Mouse (Mus musculus) MEL (cell line): ENCODE data around the gene Oxsr1. TPM values are rescaled to one million over a fixed set of nuclear protein-coding genes. Genes with fewer than 3 reads are reported as not detected.

Source experiments
- DNase-seq: peaks from one replicate; pipeline ENCODE4 v3.0.0; 2011; ENCODE audit warnings: low read depth, low spot score
- H3K27ac ChIP-seq: 2 replicates; pipeline ENCODE4 v1.5.1; 2012; ENCODE audit warnings: low read depth, mild to moderate bottlenecking, control low read depth, low read length, moderate library complexity; ENCODE audit not compliant: control insufficient read depth
- H3K27me3 ChIP-seq, 2 experiments: fragments of 150-350 bp in 1 of 2; sonication (generic) in 1 of 2; 2 replicates each; pipeline ENCODE4 v1.6.1; 2012; ENCODE audit warnings: low read length in 2 of 2, mild to moderate bottlenecking in 2 of 2, improper control_type of control experiment in 1 of 2, moderate library complexity in 1 of 2; ENCODE audit not compliant: insufficient read depth in 2 of 2, control insufficient read depth in 1 of 2
- H3K36me3 ChIP-seq, 2 experiments: 2 replicates each; pipeline ENCODE4 v1.6.1; 2012 to 2014; ENCODE audit warnings: low read length in 2 of 2, improper control_type of control experiment in 1 of 2, inconsistent platforms in 1 of 2, mild to moderate bottlenecking in 1 of 2; ENCODE audit not compliant: insufficient read depth in 2 of 2, control insufficient read depth in 1 of 2
- H3K4me1 ChIP-seq, 2 experiments: fragments of 150-350 bp in 1 of 2; sonication (generic) in 1 of 2; 2 replicates each; pipeline ENCODE4 v1.6.1; 2012; ENCODE audit warnings: low read length in 2 of 2, improper control_type of control experiment in 1 of 2, mild to moderate bottlenecking in 1 of 2; ENCODE audit not compliant: insufficient read depth in 2 of 2, control insufficient read depth in 1 of 2
- H3K4me3 ChIP-seq, 2 experiments: fragments of 150-350 bp in 1 of 2; sonication (generic) in 1 of 2; 2 replicates each; pipeline ENCODE4 v1.5.1; 2012; ENCODE audit warnings: low read depth in 2 of 2, low read length in 2 of 2, mild to moderate bottlenecking in 2 of 2, moderate library complexity in 2 of 2, control low read depth in 1 of 2, improper control_type of control experiment in 1 of 2; ENCODE audit not compliant: control insufficient read depth in 1 of 2, insufficient read depth in 1 of 2
- H3K79me2 ChIP-seq: 2 replicates; pipeline ENCODE4 v1.6.1; 2012; ENCODE audit warnings: mild to moderate bottlenecking, low read length, moderate library complexity; ENCODE audit not compliant: control insufficient read depth, poor library complexity, insufficient read depth
- H3K9ac ChIP-seq: 2 replicates; pipeline ENCODE4 v1.6.1; 2012; ENCODE audit warnings: low read depth, mild to moderate bottlenecking, control low read depth, low read length, moderate library complexity; ENCODE audit not compliant: control insufficient read depth, poor library complexity, severe bottlenecking
- H3K9me3 ChIP-seq: fragments of 150-350 bp; sonication (generic); replicated peaks from 2 replicates; pipeline ENCODE4 v1.6.1; 2012; ENCODE audit warnings: mild to moderate bottlenecking, low read length, improper control_type of control experiment, moderate library complexity; ENCODE audit not compliant: insufficient read depth
- BHLHE40 ChIP-seq: IDR thresholded peaks from 2 replicates; pipeline ENCODE4 v1.6.1; 2012; ENCODE audit warnings: low read depth, mild to moderate bottlenecking, inconsistent platforms, low read length, improper control_type of control experiment, borderline replicate concordance
- CHD2 ChIP-seq: IDR thresholded peaks from 2 replicates; pipeline ENCODE4 v1.6.1; 2011; ENCODE audit warnings: low read length, improper control_type of control experiment
- CTCF ChIP-seq, 3 experiments: IDR thresholded peaks in 2 of 3; conservative IDR thresholded peaks in 1 of 3; 2 replicates each; pipeline ENCODE4 v1.5.1; 2011 to 2012; ENCODE audit warnings: low read length in 3 of 3, low read depth in 2 of 3, mild to moderate bottlenecking in 2 of 3, improper control_type of control experiment in 1 of 3, inconsistent platforms in 1 of 3, mixed read lengths in 1 of 3, moderate library complexity in 1 of 3; ENCODE audit not compliant: control insufficient read depth in 1 of 3, insufficient read depth in 1 of 3, poor library complexity in 1 of 3, severe bottlenecking in 1 of 3
- E2F4 ChIP-seq: IDR thresholded peaks from 2 replicates; pipeline ENCODE4 v1.6.1; 2011; ENCODE audit warnings: low read depth, low read length, improper control_type of control experiment, borderline replicate concordance
- ELF1 ChIP-seq: IDR thresholded peaks from 2 replicates; pipeline ENCODE4 v1.6.1; 2014; ENCODE audit warnings: low read depth, mild to moderate bottlenecking, inconsistent platforms, low read length, improper control_type of control experiment, moderate library complexity
- EP300 ChIP-seq, 2 experiments: IDR thresholded peaks; 2 replicates each; pipeline ENCODE4 v1.6.1; 2011; ENCODE audit warnings: improper control_type of control experiment in 2 of 2, low read length in 2 of 2, low read depth in 1 of 2, mild to moderate bottlenecking in 1 of 2
- GATA1 ChIP-seq: IDR thresholded peaks from 2 replicates; pipeline ENCODE4 v1.6.1; 2011; ENCODE audit warnings: low read depth, low read length, improper control_type of control experiment
- HCFC1 ChIP-seq: IDR thresholded peaks from 2 replicates; pipeline ENCODE4 v1.6.1; 2012; ENCODE audit warnings: low read depth, mild to moderate bottlenecking, inconsistent platforms, low read length, improper control_type of control experiment, moderate library complexity
- JUND ChIP-seq: IDR thresholded peaks from 2 replicates; pipeline ENCODE4 v1.6.1; 2011; ENCODE audit warnings: low read depth, mild to moderate bottlenecking, improper control_type of control experiment, low read length
- MAX ChIP-seq: IDR thresholded peaks from 2 replicates; pipeline ENCODE4 v1.6.1; 2011; ENCODE audit warnings: low read length, improper control_type of control experiment
- MAZ ChIP-seq: IDR thresholded peaks from 2 replicates; pipeline ENCODE4 v1.6.1; 2012; ENCODE audit warnings: low read depth, mild to moderate bottlenecking, inconsistent platforms, low read length, improper control_type of control experiment
- MEF2A ChIP-seq: IDR thresholded peaks from 2 replicates; pipeline ENCODE4 v1.6.1; 2014; ENCODE audit warnings: low read depth, mild to moderate bottlenecking, inconsistent platforms, low read length, improper control_type of control experiment; ENCODE audit not compliant: poor library complexity, insufficient replicate concordance, severe bottlenecking; ENCODE audit errors: extremely low read depth
- MYC ChIP-seq: IDR thresholded peaks from 2 replicates; pipeline ENCODE4 v1.6.1; 2011; ENCODE audit warnings: low read depth, mild to moderate bottlenecking, low read length, improper control_type of control experiment, moderate library complexity
- POLR2AphosphoS2 ChIP-seq: IDR thresholded peaks from 2 replicates; pipeline ENCODE4 v1.6.1; 2011; ENCODE audit warnings: low read length, improper control_type of control experiment
- RAD21 ChIP-seq: IDR thresholded peaks from 2 replicates; pipeline ENCODE4 v1.6.1; 2011; ENCODE audit warnings: mild to moderate bottlenecking, low read depth, low read length, improper control_type of control experiment
- TAL1 ChIP-seq: IDR thresholded peaks from 2 replicates; pipeline ENCODE4 v1.6.1; 2012; ENCODE audit warnings: mild to moderate bottlenecking, inconsistent platforms, low read length, moderate library complexity, mixed read lengths
- USF1 ChIP-seq: IDR thresholded peaks from 2 replicates; pipeline ENCODE4 v1.6.1; 2014; ENCODE audit warnings: low read depth, mild to moderate bottlenecking, inconsistent platforms, low read length, improper control_type of control experiment, moderate library complexity
- USF2 ChIP-seq, 2 experiments: IDR thresholded peaks; 2 replicates each; pipeline ENCODE4 v1.6.1; 2011 to 2012; ENCODE audit warnings: improper control_type of control experiment in 2 of 2, low read length in 2 of 2, borderline replicate concordance in 1 of 2, inconsistent platforms in 1 of 2, low read depth in 1 of 2, mild to moderate bottlenecking in 1 of 2; ENCODE audit not compliant: insufficient read depth in 1 of 2
- ZMIZ1 ChIP-seq: IDR thresholded peaks from 2 replicates; pipeline ENCODE4 v1.6.1; 2012; ENCODE audit warnings: low read depth, mild to moderate bottlenecking, inconsistent platforms, low read length, improper control_type of control experiment, moderate library complexity
- ZNF384 ChIP-seq: IDR thresholded peaks from 2 replicates; pipeline ENCODE4 v1.6.1; 2012; ENCODE audit warnings: low read depth, mild to moderate bottlenecking, inconsistent platforms, low read length, improper control_type of control experiment
- polyA plus RNA-seq, 2 experiments: library from polyadenylated mRNA; stranded (reverse) in 1 of 2; unstranded in 1 of 2; fragments of >175 nt in 1 of 2; fragments of >200 nt in 1 of 2; gene quantifications; 2 replicates each; pipeline versions ENCODE4 v1.2.1 to v1.2.4; 2012; ENCODE audit warnings: low replicate concordance in 2 of 2, low read depth in 1 of 2; ENCODE audit not compliant: insufficient read length in 2 of 2, insufficient read depth in 1 of 2, missing spikeins in 1 of 2
- total RNA-seq: library from RNA; depleted of rRNA; stranded (reverse); fragments of 300-350 nt; gene quantifications from 2 replicates; pipeline ENCODE4 v1.2.3, GENCODE M21; 2012

The Oxsr1 gene
- total and polyA plus RNA-seq, 3 experiments: 25.6 to 304 (median 37.6) TPM

DNA sequence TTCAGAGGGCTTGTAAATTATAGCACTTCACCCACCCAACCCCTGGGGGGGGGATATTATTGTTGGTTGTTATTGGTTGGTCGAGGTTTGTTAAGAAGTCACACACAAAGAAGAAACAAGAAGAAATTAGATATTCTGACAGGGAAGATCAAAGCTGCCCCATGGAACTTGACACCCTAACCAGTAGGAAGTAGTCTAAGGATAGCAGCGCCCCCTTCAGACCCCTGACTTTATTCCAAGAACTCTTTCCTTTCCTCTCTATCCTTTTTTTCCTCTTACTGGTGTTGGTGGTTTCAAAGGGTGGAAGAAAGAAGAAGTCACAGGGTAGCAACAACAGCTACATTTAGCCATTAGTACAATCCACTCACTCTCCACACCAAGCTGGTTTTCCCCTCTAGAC lies 68.0 kb downstream of the Oxsr1 start:
- Histone ChIP-seq H3K9me3 (no peaks in the 10 kb centered on the region), H3K27ac (no peak overlapping the region), H3K79me2 (no peaks in the 10 kb centered on the region)
- DNase-seq: no peak
- TF ChIP-seq RAD21: no peak; the same call in none of the 2 replicates
- TF ChIP-seq BHLHE40: no peak
- TF ChIP-seq CTCF (IDR thresholded peaks at IDR 0.05 in 2 of 3, conservative IDR thresholded peaks at IDR 0.05 in 1 of 3; ENCODE audit: control insufficient read depth in 1 of 3, insufficient read depth in 1 of 3, low read depth in 2 of 3, low read length in 3 of 3, poor library complexity in 1 of 3, severe bottlenecking in 1 of 3): peak in 1 of 3 experiments; percentile 14; a peak in 1 of 6 replicates
- no peak for TF ChIP-seq JUND
- TF ChIP-seq POLR2AphosphoS2: no peak
- TF ChIP-seq, all 39 proteins: peak for 1
- H3K4me3 ChIP-seq: no peak overlapping the region
- no peaks in the 10 kb centered on the region for H3K4me1 ChIP-seq
- peaks cover 1 to 2% of the 10 kb centered on the region in 2 experiments; a peak in 3 of 4 replicates for H3K36me3 ChIP-seq
- no peaks in the 10 kb centered on the region for H3K27me3 ChIP-seq
- no peak overlapping the region for H3K9ac ChIP-seq

DNA sequence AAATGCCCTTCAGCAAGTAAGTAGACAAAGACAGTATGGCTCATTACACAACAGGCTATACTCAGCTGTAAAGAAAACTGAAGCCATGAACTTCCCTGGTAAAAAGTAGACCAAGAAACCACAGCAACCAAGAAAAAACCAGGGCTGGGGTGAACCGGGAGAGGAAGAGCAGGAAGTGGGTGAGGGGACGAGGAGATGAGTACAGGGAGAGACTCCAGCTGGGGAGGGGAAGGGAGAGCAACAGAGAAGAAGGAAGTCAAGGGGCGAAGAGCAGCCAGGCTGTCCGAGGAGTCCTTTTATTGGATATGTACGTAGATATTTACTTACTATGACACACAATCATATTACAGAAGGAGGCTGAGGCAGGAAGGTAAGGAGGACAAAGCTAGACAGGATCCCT lies 74.2 kb downstream of the Oxsr1 start:
- no peak for TF ChIP-seq MAZ
- no peak for TF ChIP-seq USF2 (IDR thresholded peaks at IDR 0.05; ENCODE audit: borderline replicate concordance in 1 of 2, insufficient read depth in 1 of 2, low read depth in 1 of 2, low read length in 2 of 2)
- no peak for TF ChIP-seq MEF2A
- no peak for TF ChIP-seq GATA1
- TF ChIP-seq POLR2AphosphoS2: no peak
- TF ChIP-seq CHD2: no peak
- no peak for TF ChIP-seq ZMIZ1
- TF ChIP-seq TAL1: no peak
- no peak for TF ChIP-seq USF1
- TF ChIP-seq ELF1: no peak
- no peak for TF ChIP-seq EP300 (IDR thresholded peaks at IDR 0.05; ENCODE audit: low read depth in 1 of 2, low read length in 2 of 2)
- TF ChIP-seq ZNF384: no peak
- TF ChIP-seq MYC: no peak
- TF ChIP-seq JUND: no peak
- TF ChIP-seq HCFC1: no peak
- TF ChIP-seq MAX: no peak
- no peak for TF ChIP-seq E2F4
- H3K79me2 ChIP-seq: no peaks in the 10 kb centered on the region
- peaks cover 0 to 6% of the 10 kb centered on the region in 2 experiments; a peak in 2 of 4 replicates for H3K36me3 ChIP-seq
- H3K9ac ChIP-seq: no peak overlapping the region
- H3K4me1 ChIP-seq: no peaks in the 10 kb centered on the region
- no peaks in the 10 kb centered on the region for H3K9me3 ChIP-seq
- no peak overlapping the region for H3K27ac ChIP-seq
- H3K4me3 ChIP-seq: no peak overlapping the region
- no peak for DNase-seq
- no peaks in the 10 kb centered on the region for H3K27me3 ChIP-seq
